Mouse (Mus musculus) small intestine, adult 2 months (tissue): ENCODE measurements around the gene Pomgnt2.

Experiments
- CTCF ChIP-seq: fragments of 200-500 bp; IDR thresholded peaks from 2 replicates; pipeline ENCODE4 v1.5.1; 2012; ENCODE audit warnings: low read depth, mild to moderate bottlenecking, control low read depth, inconsistent platforms, low read length, moderate library complexity, mixed read lengths; ENCODE audit not compliant: insufficient replicate concordance, insufficient read length; ENCODE audit errors: extremely low read depth
- POLR2A ChIP-seq: fragments of 200-500 bp; IDR thresholded peaks from 2 replicates; pipeline ENCODE4 v1.6.1; 2012; ENCODE audit warnings: low read depth, mild to moderate bottlenecking, control low read depth, inconsistent platforms, low read length, moderate library complexity

- TF ChIP-seq CTCF (no peak), POLR2A (no peak)
Observed at GRCm38 (mm10) chr9:121997978-121998377, 1.1 kb upstream of the Pomgnt2 start.
